Mouse (Mus musculus) kidney, postnatal 0 days (tissue): ENCODE measurements around the gene Limk2. TPM values are rescaled to one million over a fixed set of nuclear protein-coding genes. Genes with fewer than 3 reads are reported as not detected.

Experiments
- ATAC-seq: fragments of 200-750 bp; cut with Nextera tagmentation; replicated peaks from 2 replicates; pipeline ENCODE4 v1.8.0; 2017; ENCODE audit warnings: low read depth, moderate number of reproducible peaks, moderate TSS enrichment, moderate library complexity; ENCODE audit not compliant: low FRiP score
- DNase-seq: peaks from one replicate; pipeline ENCODE4 v3.0.0-alpha.2; 2016; ENCODE audit warnings: low spot score
- H3K27ac ChIP-seq: fragments of 300-500 bp; sonication (generic); 2 replicates; pipeline ENCODE4 v1.5.1; 2014; ENCODE audit warnings: mild to moderate bottlenecking
- H3K27me3 ChIP-seq: fragments of 300-500 bp; sonication (generic); 2 replicates; pipeline ENCODE4 v1.6.1; 2014; ENCODE audit warnings: low read length, mixed read lengths; ENCODE audit not compliant: insufficient read depth
- H3K36me3 ChIP-seq: fragments of 300-500 bp; sonication (generic); 2 replicates; pipeline ENCODE4 v1.6.1; 2014; ENCODE audit warnings: low read length, mixed read lengths; ENCODE audit not compliant: insufficient read depth
- H3K4me1 ChIP-seq: fragments of 300-500 bp; sonication (generic); replicated peaks from 2 replicates; pipeline ENCODE4 v1.6.1; 2014; ENCODE audit warnings: antibody characterized with exemption, low read length, mixed read lengths; ENCODE audit not compliant: insufficient read depth
- H3K4me2 ChIP-seq: fragments of 300-500 bp; sonication (generic); 2 replicates; pipeline ENCODE4 v1.6.1; 2014; ENCODE audit warnings: mild to moderate bottlenecking, low read length, moderate library complexity, mixed read lengths
- H3K4me3 ChIP-seq: fragments of 300-500 bp; sonication (generic); replicated peaks from 2 replicates; pipeline ENCODE4 v1.5.1; 2014; ENCODE audit warnings: low read depth, low read length
- H3K9ac ChIP-seq: fragments of 300-500 bp; sonication (generic); 2 replicates; pipeline ENCODE4 v1.6.1; 2014; ENCODE audit warnings: low read depth, low read length
- H3K9me3 ChIP-seq: fragments of 300-500 bp; sonication (generic); replicated peaks from 2 replicates; pipeline ENCODE4 v1.6.1; 2016; ENCODE audit warnings: low read length, inconsistent platforms, mixed read lengths
- CTCF ChIP-seq: IDR thresholded peaks from 2 replicates; pipeline ENCODE4 v1.5.1; 2016; ENCODE audit warnings: antibody characterized with exemption, low read depth, mild to moderate bottlenecking, moderate library complexity
- WGBS: fragments of 180-500 bp; shearing (Covaris S2); extraction: QIAGEN DNeasy Blood & Tissue Kit; methylation state at CpG from one replicate; pipeline ENCODE4 v1.1.7; 2014; 5-methylcytosine and 5-hydroxymethylcytosine counted together
- polyA plus RNA-seq: library from polyadenylated mRNA; unstranded; fragments of >200 nt; fragmentation: Nextera tagmentation; extraction: Ambion mirVana; gene quantifications from 2 replicates; pipeline ENCODE4 v1.2.1, GENCODE M21; 2015

The Limk2 gene
- polyA plus RNA-seq, 1 experiment from 2014 or later = 28.8 TPM

- no peak for TF ChIP-seq CTCF
- ATAC-seq (no peak), DNase-seq (peak; percentile 14)
- no peak overlapping the region for H3K27ac ChIP-seq
- 67% methylated on average over 7 of the region's 7 CpGs for WGBS
- no peak overlapping the region for H3K4me3 ChIP-seq
- peaks cover 18% of the 10 kb centered on the region for H3K4me1 ChIP-seq
- no peaks in the 10 kb centered on the region for H3K27me3 ChIP-seq
- H3K4me2 ChIP-seq = no peak overlapping the region
- no peaks in the 10 kb centered on the region for H3K9me3 ChIP-seq
- peaks cover 36% of the 10 kb centered on the region for H3K36me3 ChIP-seq
- no peak overlapping the region for H3K9ac ChIP-seq
Measured at GRCm38 (mm10) chr11:3346351-3346750, 62.6 kb downstream of the Limk2 start.

DNA sequence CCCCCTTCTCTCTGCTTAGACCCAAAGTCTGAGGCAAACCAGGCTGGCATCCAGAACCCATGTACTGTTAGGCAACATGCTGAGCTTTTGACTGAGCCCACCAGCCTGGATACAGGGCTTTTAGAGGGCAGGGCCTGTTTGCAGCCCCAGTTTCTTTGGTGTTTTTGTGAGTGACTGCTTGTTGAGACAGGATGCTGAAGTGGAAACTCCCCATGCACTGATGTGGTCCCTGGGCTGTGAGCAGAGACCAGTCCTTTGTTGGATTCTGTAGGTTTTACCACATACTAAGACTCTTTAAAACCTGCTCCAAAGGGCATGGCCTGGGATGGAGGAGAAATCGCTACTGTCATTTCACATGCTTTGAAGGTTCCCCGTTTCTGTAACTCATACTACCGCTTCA is 64.1 kb downstream of the Limk2 start:
- no peak overlapping the region for H3K4me2 ChIP-seq
- H3K9ac ChIP-seq = no peak overlapping the region
- TF ChIP-seq CTCF = no peak
- H3K27me3 ChIP-seq = no peaks in the 10 kb centered on the region
- H3K9me3 ChIP-seq = no peaks in the 10 kb centered on the region
- DNase-seq (no peak), ATAC-seq (no peak)
- peaks cover 25% of the 10 kb centered on the region; the same call in 1 of the 2 replicates for H3K36me3 ChIP-seq
- 89% methylated on average over 3 of the region's 3 CpGs for WGBS
- H3K4me1 ChIP-seq = peaks cover 18% of the 10 kb centered on the region
- H3K27ac ChIP-seq = no peak overlapping the region
- H3K4me3 ChIP-seq = no peak overlapping the region

DNA sequence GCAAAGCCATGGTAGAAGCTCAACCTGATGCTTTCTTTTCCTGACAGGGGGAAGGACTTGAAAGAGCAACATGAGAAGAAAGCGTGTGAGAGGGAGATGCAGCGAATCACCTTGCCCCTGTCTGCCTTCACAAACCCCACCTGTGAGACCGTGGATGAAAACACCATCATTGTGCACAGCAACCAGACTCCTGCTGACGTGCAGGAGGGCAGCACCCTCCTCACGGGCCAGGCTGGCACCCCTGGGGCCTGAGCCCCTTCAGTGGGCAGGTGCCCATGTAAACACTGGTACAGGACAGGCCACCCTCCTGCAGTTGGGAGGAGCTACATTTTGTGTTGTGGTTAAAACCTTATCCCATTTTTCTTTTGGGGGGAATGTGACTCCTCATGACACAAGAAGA is 67.5 kb downstream of the Limk2 start:
- H3K4me2 ChIP-seq = no peak overlapping the region
- H3K4me1 ChIP-seq = no peaks in the 10 kb centered on the region
- no peaks in the 10 kb centered on the region for H3K27me3 ChIP-seq
- no peak for TF ChIP-seq CTCF
- no peaks in the 10 kb centered on the region for H3K9me3 ChIP-seq
- H3K36me3 ChIP-seq = peaks cover 25% of the 10 kb centered on the region; the same call in 1 of the 2 replicates
- no peak overlapping the region for H3K4me3 ChIP-seq
- no peak overlapping the region for H3K9ac ChIP-seq
- WGBS = 77% methylated on average over 5 of the region's 5 CpGs
- ATAC-seq (no peak), DNase-seq (no peak)
- H3K27ac ChIP-seq = no peak overlapping the region

DNA sequence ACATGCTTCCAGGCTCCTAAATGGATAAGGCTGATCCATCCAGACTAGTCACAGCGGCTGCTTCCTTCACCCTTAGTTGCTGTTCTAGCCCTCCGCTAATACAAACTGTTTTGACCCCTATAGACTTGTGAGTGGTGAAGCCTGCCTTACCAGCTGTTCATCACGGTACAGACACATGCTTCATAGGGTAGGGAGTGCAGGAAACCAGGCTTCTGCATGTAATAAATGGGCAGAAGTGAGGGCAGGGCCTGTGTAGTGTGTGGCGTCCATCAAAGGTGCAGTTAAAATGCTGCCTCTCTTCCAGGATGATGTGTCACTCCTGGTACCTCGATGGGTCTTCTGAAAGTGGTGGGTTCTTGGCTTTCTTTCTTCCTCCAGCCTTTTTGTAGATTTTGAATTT is 71.0 kb downstream of the Limk2 start:
- Histone ChIP-seq H3K4me3 (no peak overlapping the region), H3K27ac (peak overlapping the region; percentile 52; the same call in 1 of the 2 replicates), H3K4me2 (no peak overlapping the region), H3K9me3 (no peaks in the 10 kb centered on the region), H3K36me3 (no peaks in the 10 kb centered on the region; the same call in 1 of the 2 replicates), H3K9ac (no peak overlapping the region), H3K4me1 (no peaks in the 10 kb centered on the region), H3K27me3 (no peaks in the 10 kb centered on the region)
- WGBS = 66% methylated on average over 5 of the region's 5 CpGs
- DNase-seq = no peak
- peak; percentile 19 for ATAC-seq
- TF ChIP-seq CTCF = no peak

GRCm38 (mm10) chr11:3337173-3337955 is 71.6 kb downstream of the Limk2 start:
- ATAC-seq (peak; percentile 61), DNase-seq (peak; percentile 50)
- H3K9me3 ChIP-seq = no peaks in the 10 kb centered on the region
- H3K36me3 ChIP-seq = no peaks in the 10 kb centered on the region; the same call in 1 of the 2 replicates
- H3K4me1 ChIP-seq = no peaks in the 10 kb centered on the region
- H3K4me2 ChIP-seq = no peak overlapping the region
- no peak overlapping the region for H3K4me3 ChIP-seq
- peak overlapping the region; percentile 52 for H3K27ac ChIP-seq
- no peaks in the 10 kb centered on the region for H3K27me3 ChIP-seq
- no peak for TF ChIP-seq CTCF
- 20% methylated on average over 12 of the region's 12 CpGs for WGBS
- 0 out of 2 replicates have a peak overlapping the region, but pooled peaks have one; percentile 5 for H3K9ac ChIP-seq

DNA sequence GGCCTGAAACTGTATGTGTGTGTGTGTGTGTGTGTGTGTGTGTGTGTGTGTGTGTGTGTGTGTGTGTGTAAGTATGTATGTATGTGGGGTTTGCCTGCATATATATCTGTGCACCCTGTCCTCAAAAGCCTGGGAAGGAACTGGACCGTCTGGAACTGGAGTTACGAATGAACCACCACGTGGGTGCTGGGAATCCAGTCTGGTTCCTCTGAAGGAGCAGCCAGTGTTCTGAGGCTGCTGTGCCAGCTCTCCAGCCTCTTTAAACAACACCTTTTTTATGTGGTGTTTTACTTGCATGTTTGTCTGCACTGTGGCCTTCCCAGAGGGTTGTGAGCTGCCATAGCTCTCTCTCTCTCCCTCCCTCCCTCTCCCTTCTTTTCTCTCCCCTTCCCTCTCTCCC is 72.4 kb downstream of the Limk2 start:
- no peak for TF ChIP-seq CTCF
- no peaks in the 10 kb centered on the region for H3K36me3 ChIP-seq
- H3K4me1 ChIP-seq = no peaks in the 10 kb centered on the region
- H3K9me3 ChIP-seq = no peaks in the 10 kb centered on the region
- H3K9ac ChIP-seq = no peak overlapping the region
- no peak overlapping the region for H3K4me3 ChIP-seq
- no peaks in the 10 kb centered on the region for H3K27me3 ChIP-seq
- H3K27ac ChIP-seq = no peak overlapping the region
- 87% methylated on average over 3 of the region's 3 CpGs for WGBS
- no peak overlapping the region for H3K4me2 ChIP-seq
- ATAC-seq (no peak), DNase-seq (no peak)
